Mouse (Mus musculus): ENCODE results near the gene Grik5.
A peak's percentile ranks its signal among the peaks of the same experiment; 100 is the strongest.

GRCm38 (mm10) chr7:25025855-25026439, 46.2 kb downstream of the Grik5 start:
- TF ChIP-seq CTCF (IDR thresholded peaks at IDR 0.05) (peak; percentile 44), EP300 (IDR thresholded peaks at IDR 0.05) (no peak)
